Mouse (Mus musculus): ENCODE measurements at regions not wholly inside any gene's neighbourhood (a gene's known extent, or its start where the extent isn't known, plus 50 kb on each side); places are given as distances from the start of the nearest gene placed in this dataset.

- TF ChIP-seq CTCF (IDR thresholded peaks at IDR 0.05; ENCODE audit: low read depth) (no peak), EP300 (IDR thresholded peaks at IDR 0.05; ENCODE audit: low read depth) (no peak)
Measured at GRCm38 (mm10) chr2:50577736-50578135, 281.1 kb upstream of the Mmadhc start.

Measured in liver, postnatal 0 days (tissue).